Mouse (Mus musculus): ENCODE data around the gene Osbpl6. TPM values are rescaled to one million over a fixed set of nuclear protein-coding genes. Genes with fewer than 3 reads are reported as not detected.

Gene Osbpl6
- 21.8 and 24.7 TPM in 2 replicates for polyA plus RNA-seq (2015; fragmentation: Nextera tagmentation; extraction: Ambion mirVana)

DNA sequence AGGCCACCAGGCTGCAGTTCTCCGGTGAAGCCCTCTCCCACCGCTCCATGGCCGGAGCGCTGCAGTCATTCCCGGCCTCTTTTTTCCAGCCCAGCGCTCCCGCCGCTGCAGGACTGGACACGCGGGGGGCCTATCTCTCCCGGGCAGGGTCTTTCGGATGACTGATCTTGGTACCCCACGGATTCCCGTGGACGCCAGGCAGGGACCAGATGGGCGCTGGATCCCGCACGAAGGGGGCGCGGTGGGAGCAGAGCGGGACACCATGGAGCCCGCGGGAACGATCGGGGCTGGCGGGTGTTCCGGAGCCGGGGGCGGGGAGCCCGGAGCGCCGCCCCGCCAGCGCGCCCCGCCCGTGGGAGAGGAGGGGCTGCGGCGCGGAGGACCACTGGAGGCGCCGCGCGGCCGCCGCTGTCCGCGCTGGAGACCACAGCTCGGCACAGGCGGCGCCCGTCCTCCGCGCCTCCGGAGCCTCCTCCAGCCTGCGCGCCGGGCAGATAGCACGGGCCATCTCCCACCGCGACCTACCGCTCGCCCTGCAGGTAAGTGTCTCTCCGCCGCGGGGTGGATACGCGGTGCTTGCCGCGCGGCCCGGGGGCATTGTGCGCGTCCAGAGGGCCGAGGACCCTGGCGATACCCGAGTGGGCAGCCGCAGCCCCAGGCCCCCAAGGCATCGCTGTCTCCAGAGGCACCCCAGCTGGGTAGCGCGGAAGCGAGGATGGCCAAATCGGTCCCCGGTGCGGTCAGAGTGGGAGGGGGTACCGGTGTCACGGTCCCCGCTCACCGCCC, at the start of gene Osbpl6:
TSS of gene Osbpl6 (plus strand) at position 358 of the 786 bp plus-strand sequence.
- Histone ChIP-seq H3K36me3 (replicated peaks) (no peaks in the 10 kb centered on the region), H3K9me3 (no peaks in the 10 kb centered on the region), H3K4me2 (peak within 1 kb of the TSS; percentile 82), H3K9ac (peak within 1 kb of the TSS; percentile 98), H3K4me1 (peaks cover 20% of the 10 kb centered on the region), H3K27me3 (replicated peaks) (peaks cover 20% of the 10 kb centered on the region; the same call in 1 of the 2 replicates), H3K4me3 (peak within 1 kb of the TSS; percentile 90), H3K27ac (peak within 1 kb of the TSS; percentile 91)
- peak; percentile 95 for ATAC-seq (replicated peaks)
- under 1% methylated on average over 88 of the region's 89 CpGs for WGBS

DNA sequence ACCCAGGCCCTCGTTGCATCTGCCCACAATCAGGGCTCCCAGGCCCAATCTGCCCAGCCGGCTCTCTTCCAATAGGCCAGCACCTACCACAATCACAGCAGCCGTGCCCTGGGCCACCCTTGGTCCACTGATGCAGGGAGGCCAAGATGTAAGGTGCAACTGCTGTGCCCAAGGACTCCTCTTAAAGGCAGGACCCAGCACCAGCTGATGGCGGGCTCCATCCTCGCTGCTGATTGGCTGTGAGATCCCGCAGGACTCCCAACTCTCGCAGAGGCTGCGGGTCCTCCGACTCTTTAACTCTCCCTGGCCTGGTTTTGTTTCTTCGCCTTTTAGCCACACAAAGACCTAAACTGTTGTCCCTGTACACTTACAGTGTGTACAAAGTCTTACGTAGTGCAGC, 46.1 kb upstream of the Osbpl6 start, which contains the start of gene Cyct:
TSS of gene Cyct (minus strand) at position 225 of the 400 bp plus-strand sequence.
- WGBS: 86% methylated on average over 11 of the region's 11 CpGs
- H3K27ac ChIP-seq: no peak within 1 kb of the TSS
- no peak within 1 kb of the TSS for H3K9ac ChIP-seq
- no peak for ATAC-seq (replicated peaks)
- H3K27me3 ChIP-seq (replicated peaks): no peaks in the 10 kb centered on the region
- H3K4me3 ChIP-seq: no peak within 1 kb of the TSS
- no peaks in the 10 kb centered on the region for H3K36me3 ChIP-seq (replicated peaks)
- no peaks in the 10 kb centered on the region for H3K4me1 ChIP-seq
- no peaks in the 10 kb centered on the region for H3K9me3 ChIP-seq
- no peak within 1 kb of the TSS for H3K4me2 ChIP-seq

DNA sequence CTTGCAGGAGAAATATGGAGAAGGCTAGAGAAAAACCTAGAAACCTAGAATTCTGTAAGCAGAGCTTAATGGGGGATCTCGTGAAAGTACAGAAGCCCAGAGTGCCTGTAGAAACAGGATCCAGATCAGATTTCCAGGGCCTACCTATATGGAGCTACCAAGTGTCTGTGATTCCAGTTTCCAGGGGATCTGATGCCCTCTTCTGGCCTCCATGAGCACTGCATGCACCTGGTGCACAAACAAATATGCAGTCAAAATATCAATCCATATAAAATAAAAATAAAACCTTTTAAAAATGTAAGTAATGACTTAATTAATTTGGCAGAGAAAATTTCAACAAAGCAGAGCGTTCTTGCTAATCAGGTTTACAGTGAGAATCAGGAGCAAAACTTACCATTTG, 44.2 kb upstream of the Osbpl6 start:
- Histone ChIP-seq H3K4me3 (no peak overlapping the region), H3K27ac (no peak overlapping the region), H3K4me1 (no peaks in the 10 kb centered on the region), H3K9ac (no peak overlapping the region), H3K9me3 (no peaks in the 10 kb centered on the region), H3K4me2 (no peak overlapping the region), H3K27me3 (replicated peaks) (no peaks in the 10 kb centered on the region), H3K36me3 (replicated peaks) (no peaks in the 10 kb centered on the region)
- no peak for ATAC-seq (replicated peaks)
- WGBS: 66% methylated on average over 2 of the region's 2 CpGs

DNA sequence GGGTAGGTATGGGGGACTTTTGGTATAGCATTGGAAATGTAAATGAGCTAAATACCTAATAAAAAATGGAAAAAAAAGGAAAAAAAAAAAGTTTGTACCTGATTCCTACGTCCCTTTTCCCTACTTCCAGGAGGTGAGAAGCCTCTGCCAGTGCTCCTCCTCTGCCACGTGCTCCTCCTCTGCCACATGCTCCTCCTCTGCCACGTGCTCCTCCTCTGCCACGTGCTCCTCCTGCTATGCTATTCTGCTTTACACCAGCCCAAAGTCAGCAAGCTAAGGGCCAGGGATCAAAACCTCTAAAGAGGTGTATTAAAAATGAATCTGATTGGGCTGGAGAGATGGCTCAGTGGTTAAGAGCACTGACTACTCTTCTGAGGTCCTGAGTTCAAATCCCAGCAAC, 40.5 kb upstream of the Osbpl6 start:
- no peaks in the 10 kb centered on the region for H3K36me3 ChIP-seq (replicated peaks)
- no peak overlapping the region for H3K4me2 ChIP-seq
- H3K27ac ChIP-seq: no peak overlapping the region
- no peak overlapping the region for H3K9ac ChIP-seq
- 77% methylated on average over 4 of the region's 4 CpGs for WGBS
- no peaks in the 10 kb centered on the region for H3K27me3 ChIP-seq (replicated peaks)
- H3K4me3 ChIP-seq: no peak overlapping the region
- no peak for ATAC-seq (replicated peaks)
- peaks cover 4% of the 10 kb centered on the region for H3K4me1 ChIP-seq
- H3K9me3 ChIP-seq: no peaks in the 10 kb centered on the region

DNA sequence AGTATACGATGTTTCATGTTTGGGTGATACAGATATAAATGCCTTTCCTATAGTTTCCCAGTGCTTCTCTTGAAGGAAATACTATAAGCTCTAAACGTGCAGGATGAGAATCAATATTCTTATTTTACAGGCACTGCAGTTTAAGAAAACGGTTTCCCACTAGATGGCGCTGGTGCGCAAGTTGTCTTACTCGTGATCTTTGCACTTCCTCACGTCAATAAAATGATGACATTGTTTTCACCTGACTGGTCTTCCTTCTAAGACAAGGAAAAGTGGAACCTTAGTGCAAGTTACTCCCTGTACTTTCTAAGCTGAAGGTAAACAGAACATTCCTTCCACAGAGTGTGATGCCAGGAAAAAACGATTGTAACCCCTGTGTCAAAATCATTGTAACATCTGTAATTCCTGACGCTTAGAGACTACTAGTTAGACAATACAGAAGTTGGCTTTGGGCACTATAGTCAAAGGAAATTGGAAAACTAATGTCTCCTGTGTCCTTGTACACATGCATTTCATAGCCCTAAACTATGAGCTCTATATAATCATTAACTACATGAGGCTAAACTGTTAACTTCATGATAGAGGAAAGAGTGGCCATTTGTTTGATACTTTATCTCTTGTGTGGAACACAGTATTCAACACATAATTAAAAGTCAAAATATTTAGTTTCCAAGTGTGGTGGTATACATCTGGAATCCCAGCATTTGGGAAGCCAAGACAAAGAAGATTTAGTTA, 39.0 kb upstream of the Osbpl6 start:
- H3K9ac ChIP-seq: no peak overlapping the region
- no peak for ATAC-seq (replicated peaks)
- WGBS: 19% methylated on average over 9 of the region's 9 CpGs
- H3K27ac ChIP-seq: no peak overlapping the region
- H3K9me3 ChIP-seq: no peaks in the 10 kb centered on the region
- 0 out of 2 replicates have a peak, but pooled peaks cover 3% of the 10 kb centered on the region for H3K36me3 ChIP-seq (replicated peaks)
- no peak overlapping the region for H3K4me3 ChIP-seq
- no peaks in the 10 kb centered on the region for H3K27me3 ChIP-seq (replicated peaks)
- H3K4me1 ChIP-seq: peaks cover 11% of the 10 kb centered on the region
- no peak overlapping the region for H3K4me2 ChIP-seq

DNA sequence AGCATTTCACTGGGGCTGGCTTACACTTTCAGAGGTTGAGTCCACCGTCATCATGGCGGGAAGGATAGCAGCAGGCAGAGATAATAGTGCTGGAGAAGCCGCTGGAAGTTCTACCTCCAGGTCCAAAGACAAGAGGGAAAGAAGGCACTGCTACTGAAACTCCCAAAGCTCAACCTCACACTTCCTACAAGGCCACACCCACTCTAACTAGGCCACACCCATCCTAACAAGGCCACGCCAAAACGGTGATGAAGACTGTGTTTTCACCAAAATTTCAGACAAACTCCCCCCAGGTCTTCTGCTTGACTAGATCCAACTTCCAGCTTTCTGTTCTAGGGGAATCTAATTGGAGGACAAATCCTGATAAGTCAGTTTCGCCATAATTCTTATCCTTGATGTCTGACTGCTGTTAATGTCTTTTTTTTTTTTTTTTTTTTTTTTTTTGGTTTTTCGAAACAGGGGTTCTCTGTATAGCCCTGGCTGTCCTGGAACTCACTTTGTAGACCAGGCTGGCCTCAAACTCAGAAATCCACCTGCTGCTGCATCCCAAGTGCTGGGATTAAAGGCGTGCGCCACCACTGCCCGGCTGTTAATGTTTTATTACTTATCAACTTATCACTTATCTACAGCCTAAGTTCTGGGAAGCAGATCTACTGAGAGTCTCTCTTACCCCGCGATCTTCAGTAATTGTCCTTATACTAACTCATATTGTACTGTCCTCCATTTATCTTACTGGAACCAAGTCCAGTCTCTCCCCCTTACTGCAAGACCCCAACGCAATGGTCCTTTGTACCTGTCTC, 37.2 kb upstream of the Osbpl6 start:
- ATAC-seq (replicated peaks): peak; percentile 10; the same call in 1 of the 2 replicates
- Histone ChIP-seq H3K4me1 (peaks cover 11% of the 10 kb centered on the region), H3K36me3 (replicated peaks) (peaks cover 14% of the 10 kb centered on the region), H3K4me3 (no peak overlapping the region), H3K27me3 (replicated peaks) (no peaks in the 10 kb centered on the region), H3K9me3 (no peaks in the 10 kb centered on the region), H3K9ac (no peak overlapping the region), H3K27ac (no peak overlapping the region), H3K4me2 (no peak overlapping the region)
- WGBS: 79% methylated on average over 13 of the region's 13 CpGs

DNA sequence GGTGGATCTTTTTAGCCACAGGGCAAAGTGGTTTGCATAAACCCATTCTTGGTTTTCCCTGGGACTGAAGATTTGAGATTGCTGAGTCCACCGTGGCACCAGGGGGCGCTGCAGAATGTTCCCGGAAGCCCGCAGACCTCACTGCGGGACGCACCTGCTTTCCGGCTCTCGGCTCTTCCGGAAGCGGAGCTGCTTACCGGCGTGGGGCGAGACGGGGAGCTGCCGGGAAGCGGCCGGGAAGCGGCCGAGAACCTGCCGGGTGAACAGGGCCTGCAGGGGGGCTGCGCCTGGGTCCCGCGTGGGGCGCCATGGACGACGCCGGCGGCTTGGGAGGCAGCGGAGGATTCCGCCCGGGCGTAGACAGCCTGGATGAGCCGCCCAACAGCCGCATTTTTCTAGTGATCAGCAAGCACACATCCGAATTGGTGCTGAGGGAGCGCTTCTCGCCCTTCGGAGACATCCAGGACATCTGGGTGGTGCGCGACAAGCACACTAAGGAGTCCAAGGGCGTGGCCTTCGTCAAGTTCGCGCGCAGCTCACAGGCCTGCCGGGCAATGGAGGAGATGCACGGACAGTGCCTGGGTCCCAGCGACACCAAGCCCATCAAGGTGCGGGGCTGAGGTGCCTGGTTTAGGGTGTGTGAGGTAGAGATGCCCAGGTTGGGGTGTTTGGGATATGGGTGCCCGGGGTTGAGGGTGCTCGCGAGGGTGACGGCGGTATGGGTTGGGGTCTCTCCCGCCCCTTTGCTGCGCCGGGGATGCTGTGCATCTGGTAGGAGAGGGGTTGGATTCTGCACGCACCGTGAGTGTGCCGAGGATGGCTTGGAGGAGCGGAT, 36.3 kb upstream of the Osbpl6 start, which contains the start of gene Rbm45:
TSS of gene Rbm45 (plus strand) at position 164 of the 835 bp plus-strand sequence.
- Histone ChIP-seq H3K9ac (peak within 1 kb of the TSS; percentile 87), H3K27ac (peak within 1 kb of the TSS; percentile 67), H3K27me3 (replicated peaks) (no peaks in the 10 kb centered on the region), H3K36me3 (replicated peaks) (peaks cover 20% of the 10 kb centered on the region), H3K4me1 (peaks cover 11% of the 10 kb centered on the region), H3K9me3 (no peaks in the 10 kb centered on the region), H3K4me2 (peak within 1 kb of the TSS; percentile 82), H3K4me3 (peak within 1 kb of the TSS; percentile 81)
- peak; percentile 95 for ATAC-seq (replicated peaks)
- under 1% methylated on average over 61 of the region's 61 CpGs for WGBS

DNA sequence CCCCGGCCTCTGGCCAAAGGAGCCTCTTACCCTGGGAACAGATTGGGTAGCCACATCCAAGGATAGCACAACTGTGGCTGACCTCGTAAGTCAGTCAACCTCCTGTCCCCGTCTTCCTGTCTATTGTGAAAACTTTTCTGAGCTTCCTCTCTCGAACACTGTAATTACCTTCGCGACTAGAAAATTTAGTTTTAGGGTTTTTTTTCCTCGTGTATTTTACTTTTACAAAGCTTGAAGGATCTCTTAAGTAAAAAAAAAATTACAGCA, 35.7 kb upstream of the Osbpl6 start:
- Histone ChIP-seq H3K27ac (no peak overlapping the region), H3K4me1 (peaks cover 11% of the 10 kb centered on the region), H3K4me2 (peak overlapping the region; percentile 82), H3K4me3 (peak overlapping the region; percentile 81), H3K27me3 (replicated peaks) (no peaks in the 10 kb centered on the region), H3K9ac (peak overlapping the region; percentile 87), H3K9me3 (no peaks in the 10 kb centered on the region), H3K36me3 (replicated peaks) (peaks cover 23% of the 10 kb centered on the region)
- WGBS: 2% methylated on average over 7 of the region's 7 CpGs
- no peak for ATAC-seq (replicated peaks)

DNA sequence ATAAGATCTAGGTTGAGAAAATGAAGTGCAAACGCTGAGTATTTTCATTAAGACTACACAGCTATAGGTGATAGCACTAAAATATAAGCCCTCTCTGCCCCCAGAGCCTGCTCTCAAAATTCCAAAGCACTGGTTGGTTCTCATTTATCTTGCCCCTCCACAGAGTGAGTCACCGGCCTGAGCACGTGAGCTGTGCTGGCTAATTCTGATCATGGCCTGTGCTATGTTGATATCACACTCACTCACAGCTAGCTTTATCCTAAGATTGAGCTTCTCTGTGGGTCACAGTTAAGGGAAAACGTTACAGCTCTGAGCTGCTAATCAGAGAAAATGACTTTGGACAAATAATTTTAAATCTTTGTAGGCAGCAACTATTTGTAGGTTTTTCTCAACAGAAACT, 34.1 kb upstream of the Osbpl6 start:
- H3K4me3 ChIP-seq: no peak overlapping the region
- peaks cover 26% of the 10 kb centered on the region for H3K36me3 ChIP-seq (replicated peaks)
- peaks cover 11% of the 10 kb centered on the region for H3K4me1 ChIP-seq
- no peaks in the 10 kb centered on the region for H3K27me3 ChIP-seq (replicated peaks)
- no peak for ATAC-seq (replicated peaks)
- 95% methylated on average over 4 of the region's 4 CpGs for WGBS
- H3K4me2 ChIP-seq: no peak overlapping the region
- H3K9ac ChIP-seq: no peak overlapping the region
- H3K27ac ChIP-seq: no peak overlapping the region
- no peaks in the 10 kb centered on the region for H3K9me3 ChIP-seq

DNA sequence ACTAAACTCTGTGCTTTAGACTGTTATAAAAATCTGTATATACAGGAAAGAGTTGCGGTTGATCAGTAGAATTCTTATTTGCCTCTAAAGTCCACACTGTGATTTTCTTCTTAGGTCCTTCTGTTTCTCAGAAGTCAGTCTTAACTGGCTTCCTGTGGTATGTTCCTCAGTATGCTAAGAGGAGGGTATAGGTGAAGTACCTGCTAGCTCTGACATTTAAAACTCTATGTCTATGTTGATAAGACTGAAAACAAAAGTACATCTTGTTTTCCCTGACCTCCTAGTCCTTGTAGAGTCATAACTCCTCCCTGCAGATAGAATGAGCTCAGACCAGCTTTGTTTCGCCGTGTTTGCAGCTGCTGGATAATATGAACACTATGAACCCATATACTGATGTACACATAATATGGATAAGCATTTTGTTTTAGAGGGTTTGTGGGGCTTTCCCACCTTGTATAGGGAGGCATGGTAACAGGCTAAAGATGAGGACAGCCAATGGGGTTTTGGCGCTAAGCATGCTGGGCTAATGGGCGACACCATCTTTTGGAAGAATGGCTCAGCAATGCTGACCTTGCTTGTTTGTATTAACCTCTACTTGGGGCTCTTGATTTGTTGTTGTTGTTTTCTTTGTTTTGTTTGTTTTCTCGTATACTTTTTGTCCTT, 31.6 kb upstream of the Osbpl6 start:
- Histone ChIP-seq H3K9me3 (no peaks in the 10 kb centered on the region), H3K9ac (no peak overlapping the region), H3K4me1 (peaks cover 11% of the 10 kb centered on the region), H3K27me3 (replicated peaks) (no peaks in the 10 kb centered on the region), H3K4me2 (no peak overlapping the region), H3K36me3 (replicated peaks) (peaks cover 47% of the 10 kb centered on the region), H3K4me3 (no peak overlapping the region), H3K27ac (no peak overlapping the region)
- WGBS: 94% methylated on average over 6 of the region's 6 CpGs
- no peak for ATAC-seq (replicated peaks)

DNA sequence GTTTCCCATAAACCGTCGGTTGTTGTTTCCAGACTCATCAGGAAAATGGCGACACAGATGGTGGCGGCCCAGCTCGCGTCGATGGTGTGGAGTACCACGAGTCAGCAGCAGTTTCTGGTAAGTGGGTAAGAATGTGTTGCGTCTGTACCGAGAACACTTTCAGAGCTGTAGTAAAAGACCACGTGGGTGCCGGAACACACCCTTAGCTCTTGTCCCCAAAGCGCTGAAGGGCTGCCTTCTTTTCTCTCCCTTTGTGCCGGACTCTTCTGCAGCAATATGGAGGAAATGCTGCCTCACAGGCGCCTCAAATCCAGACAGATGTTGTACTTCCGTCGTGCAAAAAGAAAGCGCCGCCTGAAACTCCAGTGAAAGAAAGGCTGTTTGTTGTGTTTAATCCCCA, 27.7 kb upstream of the Osbpl6 start:
- Histone ChIP-seq H3K4me1 (no peaks in the 10 kb centered on the region), H3K27me3 (replicated peaks) (no peaks in the 10 kb centered on the region), H3K27ac (no peak overlapping the region), H3K9ac (no peak overlapping the region), H3K36me3 (replicated peaks) (peaks cover 53% of the 10 kb centered on the region), H3K9me3 (no peaks in the 10 kb centered on the region), H3K4me2 (no peak overlapping the region), H3K4me3 (no peak overlapping the region)
- 96% methylated on average over 19 of the region's 19 CpGs for WGBS
- ATAC-seq (replicated peaks): no peak

All from midbrain, embryonic 15.5 days (tissue).